Mouse (Mus musculus) CD4-positive naive resting alpha-beta T cell, adult 76 days (primary cell): ENCODE results near the gene Zc3h18. TPM values are rescaled to one million over a fixed set of nuclear protein-coding genes. Genes with fewer than 3 reads are reported as not detected.

Experiments used
- total RNA-seq: library from RNA; stranded (reverse); gene quantifications from one replicate; pipeline ENCODE4 v1.2.4, GENCODE M21; 2023

Gene Zc3h18
- total RNA-seq = 102 TPM

DNA sequence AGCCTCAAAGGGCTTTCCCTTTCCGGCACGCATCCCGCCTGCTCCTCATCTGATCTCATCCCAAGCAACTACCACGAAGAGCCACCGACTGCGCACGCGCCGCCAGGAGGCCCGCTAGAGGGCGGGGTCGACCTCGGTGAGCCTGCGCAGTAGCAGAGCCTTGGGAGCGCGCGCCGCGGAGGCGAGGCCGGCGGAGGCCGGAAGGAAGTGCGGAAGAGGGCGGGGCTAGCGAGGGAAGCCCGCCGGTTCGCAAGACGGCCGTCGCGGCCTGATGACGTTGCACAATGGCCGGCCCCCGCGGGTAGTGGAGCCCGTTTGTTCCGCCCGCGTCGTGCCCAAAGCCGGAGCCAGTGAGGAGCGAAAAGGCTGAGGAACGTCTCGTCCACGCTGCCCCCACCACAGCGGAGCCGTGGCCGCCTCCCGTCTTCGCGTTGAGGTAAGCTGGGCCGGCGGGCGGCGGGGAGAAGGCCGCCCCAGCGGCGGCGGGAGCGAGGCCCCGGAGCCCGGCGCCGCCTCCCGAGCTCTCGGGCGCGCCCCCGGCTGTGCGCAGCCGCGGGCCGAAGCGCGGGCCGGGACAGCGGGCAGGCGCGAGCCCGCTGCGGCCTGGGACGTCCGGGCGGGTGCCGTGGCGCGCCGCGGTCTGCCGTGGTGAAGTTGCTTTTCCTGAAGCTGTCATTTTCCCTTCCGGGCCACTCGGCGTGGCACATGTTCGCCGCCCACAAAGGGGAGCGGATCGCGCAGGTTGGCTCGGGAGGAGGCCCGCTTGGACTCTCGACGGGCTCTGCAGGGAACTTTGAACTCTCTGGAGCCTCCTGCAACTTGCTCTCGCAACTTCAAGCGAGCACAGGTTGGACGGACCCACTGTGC is at the start of gene Zc3h18:
Gene Zc3h18, plus strand, starts transcription at position 245 of the 867 bp plus-strand sequence.

GRCm38 (mm10) chr8:122360696-122361416 is 15.6 kb upstream of the Zc3h18 start, which contains the start of gene Trhr2:
Gene Trhr2, minus strand, starts transcription at chr8:122360746.

GRCm38 (mm10) chr8:122421376-122422070 is 45.1 kb downstream of the Zc3h18 start, which contains the start of gene Il17c:
Gene Il17c, plus strand, starts transcription at chr8:122422020.

GRCm38 (mm10) chr8:122432443-122433268 is 56.2 kb downstream of the Zc3h18 start, which contains the start of gene Cyba:
Gene Cyba, minus strand, starts transcription at chr8:122432930.

GRCm38 (mm10) chr8:122443262-122444006 is 67.0 kb downstream of the Zc3h18 start, which contains the start of gene Mvd:
Gene Mvd, minus strand, starts transcription at chr8:122443422.

GRCm38 (mm10) chr8:122460524-122461472 is 84.4 kb downstream of the Zc3h18 start, which contains the start of gene Snai3:
Gene Snai3, minus strand, starts transcription at chr8:122460733.

Other genes with a start within 250 kb of the Zc3h18 start
- 57.1 TPM for gene Zfpm1, start 94.5 kb upstream of the Zc3h18 start, total RNA-seq
- gene Trhr2, start 15.9 kb upstream of the Zc3h18 start, total RNA-seq = not detected
- gene Il17c, start 45.4 kb downstream of the Zc3h18 start, total RNA-seq = not detected
- 143 TPM for gene Cyba, start 56.3 kb downstream of the Zc3h18 start, total RNA-seq
- gene Mvd, start 66.8 kb downstream of the Zc3h18 start, total RNA-seq = 9.9 TPM
- 1.3 TPM for gene Snai3, start 84.1 kb downstream of the Zc3h18 start, total RNA-seq
- 67.6 TPM for gene Rnf166, start 99.5 kb downstream of the Zc3h18 start, total RNA-seq
- 57.6 TPM for gene Ctu2, start 99.5 kb downstream of the Zc3h18 start, total RNA-seq
- gene Piezo1, start 174.7 kb downstream of the Zc3h18 start, total RNA-seq = 48.5 TPM
- gene Cdt1, start 191.4 kb downstream of the Zc3h18 start, total RNA-seq = 75.8 TPM
- gene Aprt, start 200.3 kb downstream of the Zc3h18 start, total RNA-seq = 75.6 TPM
- gene Galns, start 234.9 kb downstream of the Zc3h18 start, total RNA-seq = 7.9 TPM
- gene Trappc2l, start 235.0 kb downstream of the Zc3h18 start, total RNA-seq = 34.8 TPM
- not detected for gene Pabpn1l, start 246.1 kb downstream of the Zc3h18 start, total RNA-seq